Mouse (Mus musculus) megakaryocyte, adult 5-6 weeks (primary cell): ENCODE data around the gene Llgl2. TPM values are rescaled to one million over a fixed set of nuclear protein-coding genes. Genes with fewer than 3 reads are reported as not detected.

ENCODE experiments used
- ATAC-seq: 2 replicates; pipeline ENCODE4 v1.8.0; 2016; ENCODE audit warnings: mild to moderate bottlenecking, inconsistent platforms; ENCODE audit not compliant: poor library complexity, severe bottlenecking
- total RNA-seq, 2 experiments: library from RNA; stranded (forward) in 1 of 2; stranded (reverse) in 1 of 2; fragments of 153-499, 151-499 nt in 1 of 2; fragments of 221-1000, 200-1000 nt in 1 of 2; gene quantifications; 2 replicates each; pipeline versions ENCODE4 v1.2.3 to v1.2.4; 2015 to 2017

Gene Llgl2
- total RNA-seq, 2 experiments from 2014 or later: 3.4 to 5.2 TPM

- no peak for ATAC-seq
These were observed 78.3 kb downstream of the Llgl2 start for GRCm38 (mm10) chr11:115902177-115902576.

- peak; percentile 70 for ATAC-seq
These were observed 79.0 kb downstream of the Llgl2 start for GRCm38 (mm10) chr11:115902831-115903230.

DNA sequence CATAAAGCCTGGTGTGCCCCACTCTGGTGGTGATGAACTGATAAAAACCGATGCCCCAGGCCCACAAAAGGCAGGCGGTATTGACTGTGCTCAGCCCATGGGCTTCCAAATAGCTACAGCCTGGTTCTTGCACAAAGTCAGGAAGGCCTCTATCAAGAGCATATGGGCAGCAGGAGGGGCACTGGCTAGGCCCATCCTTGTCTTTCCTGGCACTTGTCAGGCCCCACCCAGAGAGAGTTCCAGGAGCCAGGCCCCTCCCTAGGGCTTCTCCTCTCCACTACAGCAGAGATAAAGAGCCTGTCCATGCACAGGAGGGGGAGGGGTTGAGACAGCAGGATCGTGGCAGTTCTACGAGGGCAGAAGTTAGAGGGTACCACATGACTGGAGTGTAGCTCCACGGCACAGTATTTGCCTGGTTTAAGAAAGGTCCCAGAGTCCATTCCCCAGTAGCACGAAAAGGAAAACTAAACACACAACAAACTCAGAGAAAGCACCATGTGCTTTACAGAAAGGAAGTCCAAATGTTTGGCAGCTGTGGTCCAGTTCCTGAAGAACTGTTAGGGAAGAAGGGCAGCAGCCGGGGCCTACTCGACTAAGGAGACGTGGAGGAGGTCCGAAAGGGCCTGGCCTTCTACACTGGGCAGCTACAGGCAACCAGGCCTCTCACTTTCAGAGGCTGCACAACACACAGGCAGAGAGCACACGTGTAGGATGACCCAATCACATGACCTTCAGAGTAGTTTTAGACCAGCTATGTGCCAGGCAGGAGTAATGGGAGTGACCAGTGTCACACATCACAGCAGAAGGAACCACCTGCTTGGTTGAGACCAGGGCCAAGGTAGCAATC lies 79.8 kb downstream of the Llgl2 start:
- ATAC-seq: no peak

- ATAC-seq: no peak
These were observed 80.5 kb downstream of the Llgl2 start for GRCm38 (mm10) chr11:115904231-115904955.

Other genes with a start within 250 kb of the Llgl2 start
- gene Mrps7, start 220.1 kb upstream of the Llgl2 start, total RNA-seq (2015): 29.0 and 30.2 TPM in 2 replicates
- gene Mrps7, start 220.1 kb upstream of the Llgl2 start, total RNA-seq (2017): 11.7 and 29.8 TPM in 2 replicates
- 30.8 and 34.0 TPM in 2 replicates for gene Gga3, start 220.0 kb upstream of the Llgl2 start, total RNA-seq (2015)
- 24.0 and 34.2 TPM in 2 replicates for gene Gga3, start 220.0 kb upstream of the Llgl2 start, total RNA-seq (2017)
- gene Mif4gd, start 211.1 kb upstream of the Llgl2 start, total RNA-seq (2015): 23.6 and 28.0 TPM in 2 replicates
- gene Mif4gd, start 211.1 kb upstream of the Llgl2 start, total RNA-seq (2017): 20.2 and 24.4 TPM in 2 replicates
- gene Slc25a19, start 195.8 kb upstream of the Llgl2 start, total RNA-seq (2015): 5.7 and 8.0 TPM in 2 replicates
- 13.7 and 25.5 TPM in 2 replicates for gene Slc25a19, start 195.8 kb upstream of the Llgl2 start, total RNA-seq (2017)
- 109 TPM in 2 replicates for gene Grb2, start 115.5 kb upstream of the Llgl2 start, total RNA-seq (2015)
- gene Grb2, start 115.5 kb upstream of the Llgl2 start, total RNA-seq (2017): 68.7 and 124 TPM in 2 replicates
- 16.1 and 17.1 TPM in 2 replicates for gene Tmem94, start 58.6 kb upstream of the Llgl2 start, total RNA-seq (2015)
- gene Tmem94, start 58.6 kb upstream of the Llgl2 start, total RNA-seq (2017): 15.9 and 18.8 TPM in 2 replicates
- 1.6 and 2.5 TPM in 2 replicates for gene Caskin2, start 10.4 kb upstream of the Llgl2 start, total RNA-seq (2015)
- 1.7 and 3.0 TPM in 2 replicates for gene Caskin2, start 10.4 kb upstream of the Llgl2 start, total RNA-seq (2017)
- gene Tsen54, start 9.3 kb upstream of the Llgl2 start, total RNA-seq (2015): 2.6 and 5.4 TPM in 2 replicates
- gene Tsen54, start 9.3 kb upstream of the Llgl2 start, total RNA-seq (2017): 7.0 and 16.3 TPM in 2 replicates
- 0.51 TPM in 1 of 2 replicates, not detected in the other for gene Myo15b, start 34.4 kb downstream of the Llgl2 start, total RNA-seq (2015)
- gene Myo15b, start 34.4 kb downstream of the Llgl2 start, total RNA-seq (2017): 0.04 and 0.33 TPM in 2 replicates
- 37.5 and 48.1 TPM in 2 replicates for gene Smim5, start 75.9 kb downstream of the Llgl2 start, total RNA-seq (2015)
- gene Smim5, start 75.9 kb downstream of the Llgl2 start, total RNA-seq (2017): 40.4 and 42.5 TPM in 2 replicates
- gene Smim6, start 88.0 kb downstream of the Llgl2 start, total RNA-seq (2015): 2.7 and 4.9 TPM in 2 replicates
- 0.73 TPM in 1 of 2 replicates, not detected in the other for gene Smim6, start 88.0 kb downstream of the Llgl2 start, total RNA-seq (2017)
- 18.6 and 22.6 TPM in 2 replicates for gene Sap30bp, start 109.2 kb downstream of the Llgl2 start, total RNA-seq (2015)
- gene Sap30bp, start 109.2 kb downstream of the Llgl2 start, total RNA-seq (2017): 158 and 190 TPM in 2 replicates
- gene Recql5, start 109.4 kb downstream of the Llgl2 start, total RNA-seq (2015): 13.2 and 19.9 TPM in 2 replicates
- gene Recql5, start 109.4 kb downstream of the Llgl2 start, total RNA-seq (2017): 19.9 and 22.5 TPM in 2 replicates
- gene Itgb4, start 150.7 kb downstream of the Llgl2 start, total RNA-seq (2015): 0.09 TPM in 1 of 2 replicates, not detected in the other
- gene Itgb4, start 150.7 kb downstream of the Llgl2 start, total RNA-seq (2017): not detected in 2 replicates
- gene Galk1, start 188.7 kb downstream of the Llgl2 start, total RNA-seq (2015): 4.6 and 5.0 TPM in 2 replicates
- gene Galk1, start 188.7 kb downstream of the Llgl2 start, total RNA-seq (2017): 10.4 and 10.8 TPM in 2 replicates
- 756 and 808 TPM in 2 replicates for gene H3f3b, start 203.9 kb downstream of the Llgl2 start, total RNA-seq (2015)
- gene H3f3b, start 203.9 kb downstream of the Llgl2 start, total RNA-seq (2017): 735 and 795 TPM in 2 replicates
- 10.1 and 10.5 TPM in 2 replicates for gene Unk, start 206.3 kb downstream of the Llgl2 start, total RNA-seq (2015)
- gene Unk, start 206.3 kb downstream of the Llgl2 start, total RNA-seq (2017): 7.8 and 8.3 TPM in 2 replicates